Mouse (Mus musculus) lung, postnatal 0 days (tissue): ENCODE data around the gene Cox7a1. TPM values are rescaled to one million over a fixed set of nuclear protein-coding genes. Genes with fewer than 3 reads are reported as not detected.
A peak's percentile ranks its signal among the peaks of the same experiment; 100 is the strongest.
"Not testable (repeated sequence)": the region's sequence is repeated elsewhere in the genome, so short reads cannot be mapped to it uniquely, and the experiment has no call there.

Source experiments
- ATAC-seq: fragments of 200-750 bp; cut with Nextera tagmentation; 2 replicates; pipeline ENCODE4 v1.8.0; 2017; ENCODE audit warnings: moderate library complexity
- DNase-seq: peaks from one replicate; pipeline ENCODE4 v3.0.0-alpha.2; 2016; ENCODE audit warnings: low spot score
- H3K27ac ChIP-seq: fragments of 300-500 bp; sonication (generic); 2 replicates; pipeline ENCODE4 v1.5.1; 2014; ENCODE audit warnings: antibody characterized with exemption, mild to moderate bottlenecking, low read length, mixed read lengths
- H3K27me3 ChIP-seq: fragments of 300-500 bp; sonication (generic); replicated peaks from 2 replicates; pipeline ENCODE4 v1.6.1; 2014; ENCODE audit warnings: low read length, mixed read lengths; ENCODE audit not compliant: insufficient read depth
- H3K36me3 ChIP-seq: fragments of 300-500 bp; sonication (generic); 2 replicates; pipeline ENCODE4 v1.6.1; 2014; ENCODE audit warnings: low read length, mixed read lengths; ENCODE audit not compliant: insufficient read depth
- H3K4me1 ChIP-seq: fragments of 300-500 bp; sonication (generic); 2 replicates; pipeline ENCODE4 v1.6.1; 2014; ENCODE audit warnings: antibody characterized with exemption, low read depth, low read length, mixed read lengths; ENCODE audit not compliant: insufficient read depth
- H3K4me2 ChIP-seq: fragments of 300-500 bp; sonication (generic); replicated peaks from 2 replicates; pipeline ENCODE4 v1.6.1; 2014; ENCODE audit warnings: low read depth, mild to moderate bottlenecking, low read length, moderate library complexity, mixed read lengths
- H3K4me3 ChIP-seq: fragments of 300-500 bp; sonication (generic); 2 replicates; pipeline ENCODE4 v1.5.1; 2014; ENCODE audit warnings: low read depth, low read length
- H3K9ac ChIP-seq: fragments of 300-500 bp; sonication (generic); replicated peaks from 2 replicates; pipeline ENCODE4 v1.6.1; 2014; ENCODE audit warnings: low read depth, mild to moderate bottlenecking
- H3K9me3 ChIP-seq: fragments of 300-500 bp; sonication (generic); 2 replicates; pipeline ENCODE4 v1.6.1; 2016; ENCODE audit warnings: low read length, mixed read lengths
- CTCF ChIP-seq: IDR thresholded peaks from 2 replicates; pipeline ENCODE4 v1.5.1; 2016; ENCODE audit warnings: antibody characterized with exemption, mild to moderate bottlenecking
- EP300 ChIP-seq: IDR thresholded peaks from 2 replicates; pipeline ENCODE4 v1.6.1; 2016; ENCODE audit warnings: antibody characterized with exemption, mild to moderate bottlenecking, control low read depth
- WGBS: fragments of 180-500 bp; shearing (Covaris S2); extraction: QIAGEN DNeasy Blood & Tissue Kit; methylation state at CpG from one replicate; pipeline ENCODE4 v1.1.7; 2014; 5-methylcytosine and 5-hydroxymethylcytosine counted together
- polyA plus RNA-seq: library from polyadenylated mRNA; unstranded; fragments of >200 nt; fragmentation: Nextera tagmentation; extraction: Ambion mirVana; gene quantifications from 2 replicates; pipeline ENCODE4 v1.2.1, GENCODE M21; 2015

Cox7a1 gene
- polyA plus RNA-seq, 1 experiment from 2014 or later: 18.8 TPM

- DNase-seq (no peak), ATAC-seq (no peak)
- Histone ChIP-seq H3K9me3 (no peaks in the 10 kb centered on the region), H3K27me3 (no peaks in the 10 kb centered on the region), H3K4me3 (no peak overlapping the region), H3K4me2 (no peak overlapping the region), H3K9ac (no peak overlapping the region), H3K27ac (no peak overlapping the region), H3K4me1 (no peaks in the 10 kb centered on the region), H3K36me3 (peaks cover 6% of the 10 kb centered on the region; the same call in 1 of the 2 replicates)
- no peak for TF ChIP-seq EP300
- no peak for TF ChIP-seq CTCF
- 61% methylated on average over 12 of the region's 12 CpGs for WGBS
These were observed 7.5 kb upstream of the Cox7a1 start for GRCm38 (mm10) chr7:30176474-30176873.

DNA sequence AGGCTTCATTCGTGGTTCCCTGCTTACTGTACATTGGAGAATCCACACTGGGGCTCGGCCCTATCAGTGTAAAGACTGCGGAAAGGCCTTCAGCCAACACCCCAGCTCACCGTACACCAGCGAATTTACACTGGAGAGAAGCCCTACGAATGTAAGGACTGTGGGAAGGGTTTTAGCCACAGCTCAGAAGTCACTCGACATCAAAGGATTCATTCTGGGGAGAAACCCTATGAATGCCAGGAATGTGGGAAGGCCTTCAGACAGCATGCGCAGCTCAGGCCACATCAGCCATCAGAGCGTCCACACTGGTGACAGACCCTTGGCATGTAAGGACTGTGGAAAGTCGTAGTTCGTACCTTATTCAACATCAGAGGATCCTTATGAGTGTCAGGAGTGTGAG is 5.7 kb upstream of the Cox7a1 start:
- Histone ChIP-seq H3K4me2 (no peak overlapping the region), H3K27ac (no peak overlapping the region), H3K36me3 (peaks cover 6% of the 10 kb centered on the region; the same call in 1 of the 2 replicates), H3K4me3 (no peak overlapping the region), H3K9ac (no peak overlapping the region), H3K4me1 (no peaks in the 10 kb centered on the region), H3K9me3 (no peaks in the 10 kb centered on the region), H3K27me3 (no peaks in the 10 kb centered on the region)
- WGBS: 70% methylated on average over 11 of the region's 11 CpGs
- DNase-seq (no peak), ATAC-seq (no peak)
- TF ChIP-seq EP300 (no peak), CTCF (no peak)

DNA sequence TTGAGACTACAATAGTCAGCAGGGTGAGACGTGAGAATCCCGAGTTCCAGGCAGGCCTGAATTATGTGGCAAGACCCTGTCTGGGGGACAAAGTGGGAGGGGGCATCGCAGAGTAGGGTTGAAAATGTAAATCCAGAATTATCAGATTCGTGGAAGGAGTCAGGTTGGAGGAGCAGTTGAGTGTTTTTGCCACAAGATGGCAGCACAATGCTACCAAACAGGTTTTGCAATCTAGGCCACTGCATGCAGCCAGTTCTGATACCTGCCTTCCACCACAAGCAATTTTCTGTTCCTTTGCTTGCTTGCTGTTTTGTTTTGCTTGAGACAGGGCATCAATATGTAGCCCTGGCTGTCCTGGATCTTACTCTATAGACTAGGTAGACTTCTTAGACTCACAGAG is 2.6 kb upstream of the Cox7a1 start:
- 5% methylated on average over 4 of the region's 4 CpGs for WGBS

GRCm38 (mm10) chr7:30181929-30182328 is 2.0 kb upstream of the Cox7a1 start:
- ATAC-seq, H3K27me3 ChIP-seq, H3K4me3 ChIP-seq, DNase-seq, H3K9ac ChIP-seq, H3K36me3 ChIP-seq, H3K4me2 ChIP-seq, H3K4me1 ChIP-seq, H3K27ac ChIP-seq, H3K9me3 ChIP-seq: not testable (repeated sequence)
- 95% methylated on average over 10 of the region's 10 CpGs for WGBS

More for the DNA sequence above, 2.6 kb upstream of the Cox7a1 start:
- peak; percentile 29; the same call in 1 of the 2 replicates for ATAC-seq
- Histone ChIP-seq H3K9me3 (no peaks in the 10 kb centered on the region), H3K36me3 (peaks cover 6% of the 10 kb centered on the region; the same call in 1 of the 2 replicates), H3K9ac (no peak overlapping the region), H3K4me1 (no peaks in the 10 kb centered on the region; the same call in 1 of the 2 replicates), H3K27me3 (no peaks in the 10 kb centered on the region), H3K4me3 (no peak overlapping the region), H3K4me2 (no peak overlapping the region), H3K27ac (no peak overlapping the region)
- peak; percentile 87 for DNase-seq
- TF ChIP-seq EP300: no peak
- peak; percentile 94 for TF ChIP-seq CTCF

GRCm38 (mm10) chr7:30183189-30183588 is 755 bp upstream of the Cox7a1 start:
- not testable (repeated sequence) for H3K9ac ChIP-seq, H3K4me2 ChIP-seq, H3K4me1 ChIP-seq, H3K4me3 ChIP-seq, ATAC-seq, DNase-seq, H3K27ac ChIP-seq, H3K9me3 ChIP-seq, H3K27me3 ChIP-seq
- 71% methylated on average over 6 of the region's 7 CpGs for WGBS
- peaks cover 17% of the 10 kb centered on the region for H3K36me3 ChIP-seq

DNA sequence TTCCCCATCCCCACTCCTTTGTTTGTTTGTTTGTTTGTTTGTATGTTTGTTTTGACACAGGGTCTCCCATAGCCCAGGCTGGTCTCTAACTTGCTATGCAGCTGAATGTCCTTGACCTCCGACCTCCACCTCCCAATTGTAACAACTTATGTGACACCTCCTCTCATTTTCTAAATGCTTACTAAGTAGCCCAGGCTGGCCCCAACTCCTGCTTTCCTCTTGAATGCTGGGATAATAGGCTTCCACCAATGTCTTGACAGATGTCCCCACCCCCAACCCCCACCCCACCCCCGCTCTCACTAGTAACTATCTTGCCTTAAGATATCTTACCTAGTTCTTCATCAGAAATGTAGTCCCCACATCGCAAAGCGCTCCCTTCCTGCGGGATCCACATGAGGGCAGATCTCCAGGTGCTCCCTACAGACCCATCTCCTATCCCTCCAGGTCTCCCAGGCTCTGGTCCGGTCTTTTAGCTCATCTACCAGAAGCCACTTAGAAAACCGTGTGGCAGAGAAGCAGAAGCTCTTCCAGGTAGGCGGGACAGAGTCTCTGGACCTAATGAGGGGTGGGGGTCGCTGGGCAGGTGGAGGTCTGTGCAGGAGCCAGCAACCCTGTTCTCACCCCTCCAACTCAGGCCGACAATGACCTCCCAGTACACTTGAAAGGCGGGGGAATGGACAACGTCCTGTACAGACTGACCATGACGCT is 851 bp downstream of the Cox7a1 start:
- Histone ChIP-seq H3K4me3 (no peak overlapping the region), H3K4me2 (no peak overlapping the region), H3K9me3 (no peaks in the 10 kb centered on the region), H3K27me3 (no peaks in the 10 kb centered on the region), H3K27ac (no peak overlapping the region), H3K4me1 (no peaks in the 10 kb centered on the region; the same call in 1 of the 2 replicates), H3K9ac (no peak overlapping the region), H3K36me3 (peaks cover 23% of the 10 kb centered on the region)
- ATAC-seq (no peak), DNase-seq (no peak)
- no peak for TF ChIP-seq EP300
- TF ChIP-seq CTCF: no peak
- WGBS: 75% methylated on average over 13 of the region's 13 CpGs
